Mouse (Mus musculus): ENCODE results near the gene Cyp4a30b. TPM values are rescaled to one million over a fixed set of nuclear protein-coding genes. Genes with fewer than 3 reads are reported as not detected.

Cyp4a30b gene
- total RNA-seq (2023; ENCODE audit: inconsistent age), result not detected in 4 replicates

DNA sequence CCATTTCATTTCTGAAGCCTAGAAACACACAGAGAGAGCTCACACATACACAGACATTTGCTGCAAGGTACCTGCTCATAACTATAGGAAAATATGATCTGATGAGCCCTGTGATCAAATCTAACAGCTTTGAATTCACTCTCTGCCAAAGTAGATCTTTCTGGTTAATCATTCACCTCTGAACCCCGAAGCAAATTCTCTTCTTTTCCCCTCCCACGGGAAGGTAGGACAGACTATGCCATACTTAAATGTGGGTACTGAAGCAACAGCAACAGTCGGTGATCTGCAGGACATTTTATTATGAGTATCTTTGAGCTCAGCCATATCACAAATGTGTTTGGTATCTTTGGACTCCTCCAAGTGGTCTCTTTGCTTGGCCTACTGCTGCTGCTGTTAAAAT lies at the start of gene Cyp4a30b:
Gene Cyp4a30b, plus strand, starts transcription at position 301 of the 400 bp plus-strand sequence.

DNA sequence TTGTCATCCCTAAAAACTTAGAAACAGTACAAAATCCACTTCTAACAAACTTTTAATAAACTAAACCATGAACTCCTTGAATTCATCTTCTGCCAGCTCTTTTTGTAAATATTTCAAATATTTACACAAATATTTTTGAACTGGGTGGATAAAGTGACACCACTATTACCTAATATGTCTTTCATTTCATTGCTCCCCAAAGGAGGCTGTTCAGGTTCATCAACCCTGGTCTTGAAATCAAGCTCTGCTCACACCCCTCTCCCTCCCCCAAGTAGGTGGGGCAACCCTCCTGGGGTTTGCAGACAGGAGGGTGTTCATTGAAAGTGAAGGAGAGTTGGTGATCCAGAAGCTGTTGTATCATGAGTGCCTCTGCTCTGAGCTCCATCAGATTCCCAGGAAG lies 41.1 kb upstream of the Cyp4a30b start, which contains the start of gene Cyp4a12b:
Gene Cyp4a12b, plus strand, starts transcription at position 301 of the 400 bp plus-strand sequence.

DNA sequence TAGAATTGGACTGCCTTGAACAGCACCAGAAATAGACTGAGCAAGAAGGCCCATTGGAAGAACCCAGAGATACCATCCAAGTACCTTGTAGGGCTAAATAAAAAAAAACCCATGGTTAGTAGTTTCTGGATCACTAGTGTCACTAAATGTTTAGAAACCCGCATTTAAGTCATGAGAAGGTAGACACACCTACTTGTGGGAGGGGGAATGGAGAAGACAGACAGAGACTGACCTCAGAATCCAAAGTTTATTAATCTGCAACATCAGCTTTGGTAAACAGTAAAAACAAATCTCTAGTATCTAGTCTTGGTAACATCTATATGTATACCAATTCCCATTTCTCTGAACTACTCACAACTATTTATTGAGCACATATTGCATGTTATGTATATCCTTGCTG lies 43.6 kb downstream of the Cyp4a30b start, which contains the start of gene Cyp4a14:
Gene Cyp4a14, minus strand, starts transcription at position 142 of the 400 bp plus-strand sequence.

DNA sequence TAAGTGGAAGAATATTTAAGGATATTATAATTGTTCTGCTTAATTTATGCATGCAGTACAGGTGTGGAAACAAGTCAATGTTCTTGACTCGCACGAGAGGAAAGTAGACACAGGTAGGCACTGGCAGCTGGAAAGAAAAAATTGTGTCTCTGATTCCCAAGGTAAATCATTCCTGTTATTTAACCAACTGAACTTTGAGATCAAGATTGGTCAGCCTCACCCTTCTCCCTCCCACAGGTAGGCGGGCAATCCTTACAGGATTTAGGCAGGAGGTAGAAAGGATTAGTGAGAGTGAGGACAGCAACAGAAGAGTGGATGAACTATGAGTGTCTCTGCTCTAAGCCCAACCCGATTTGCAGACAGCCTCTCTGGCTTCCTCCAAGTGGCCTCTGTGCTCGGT lies 65.6 kb downstream of the Cyp4a30b start, which contains the start of gene Cyp4a10:
Gene Cyp4a10, plus strand, starts transcription at position 265 of the 400 bp plus-strand sequence.

Other genes starting within 250 kb of the Cyp4a30b start
- not detected in 4 replicates for gene Cyp4a29, start 210.5 kb upstream of the Cyp4a30b start, total RNA-seq (2023; ENCODE audit: inconsistent age)
- not detected in 4 replicates for gene Cyp4a12a, start 153.6 kb upstream of the Cyp4a30b start, total RNA-seq (2023; ENCODE audit: inconsistent age)
- not detected in 4 replicates for gene Cyp4a12b, start 41.0 kb upstream of the Cyp4a30b start, total RNA-seq (2023; ENCODE audit: inconsistent age)
- not detected in 4 replicates for gene Cyp4a14, start 43.5 kb downstream of the Cyp4a30b start, total RNA-seq (2023; ENCODE audit: inconsistent age)
- not detected in 4 replicates for gene Cyp4a10, start 65.7 kb downstream of the Cyp4a30b start, total RNA-seq (2023; ENCODE audit: inconsistent age)
- gene Cyp4a31, start 111.0 kb downstream of the Cyp4a30b start, total RNA-seq (2023; ENCODE audit: inconsistent age), result not detected in 4 replicates
- not detected in 4 replicates for gene Cyp4a32, start 148.4 kb downstream of the Cyp4a30b start, total RNA-seq (2023; ENCODE audit: inconsistent age)
- gene Cyp4b1, start 195.1 kb downstream of the Cyp4a30b start, total RNA-seq (2023; ENCODE audit: inconsistent age), result not detected in 4 replicates

All from B cell, adult (primary cell).